Mouse (Mus musculus): Measurements from ENCODE around the gene Cbs.

Cbs gene

GRCm38 (mm10) chr17:31590846-31591245, 46.2 kb downstream of the Cbs start:
- no peak for DNase-seq (ENCODE audit: low spot score in 2 of 2)

GRCm38 (mm10) chr17:31588726-31589125, 48.3 kb downstream of the Cbs start:
- DNase-seq (ENCODE audit: low spot score in 2 of 2): no peak

- DNase-seq (ENCODE audit: low spot score in 2 of 2): no peak
Observed at GRCm38 (mm10) chr17:31588115-31588514, 48.9 kb downstream of the Cbs start.

- no peak for DNase-seq (ENCODE audit: low spot score in 2 of 2)
Observed at GRCm38 (mm10) chr17:31583781-31584180, 53.3 kb downstream of the Cbs start.

- no peak for DNase-seq (ENCODE audit: low spot score in 2 of 2)
Observed at GRCm38 (mm10) chr17:31583185-31583584, 53.9 kb downstream of the Cbs start.

- DNase-seq (ENCODE audit: low spot score in 2 of 2): no peak
Observed at GRCm38 (mm10) chr17:31580344-31580743, 56.7 kb downstream of the Cbs start.

- DNase-seq (ENCODE audit: low spot score in 2 of 2): no peak
Observed at GRCm38 (mm10) chr17:31576394-31577175, 60.5 kb downstream of the Cbs start.

GRCm38 (mm10) chr17:31574662-31575061, 62.4 kb downstream of the Cbs start:
- DNase-seq (ENCODE audit: low spot score in 2 of 2): no peak

- no peak for DNase-seq (ENCODE audit: low spot score in 2 of 2)
Observed at GRCm38 (mm10) chr17:31571689-31572088, 65.3 kb downstream of the Cbs start.

GRCm38 (mm10) chr17:31570321-31570925, 66.6 kb downstream of the Cbs start:
- DNase-seq (ENCODE audit: low spot score in 2 of 2): peak in 1 of 2 experiments; percentile 40

GRCm38 (mm10) chr17:31569756-31570155, 67.3 kb downstream of the Cbs start:
- no peak for DNase-seq (ENCODE audit: low spot score in 2 of 2)

- DNase-seq (ENCODE audit: low spot score in 2 of 2): no peak
Observed at GRCm38 (mm10) chr17:31566276-31566675, 70.8 kb downstream of the Cbs start.

GRCm38 (mm10) chr17:31565141-31566056, 71.6 kb downstream of the Cbs start:
- DNase-seq (ENCODE audit: low spot score in 2 of 2): peak; percentile 64 to 68

GRCm38 (mm10) chr17:31564858-31565140, 72.2 kb downstream of the Cbs start:
- no peak for DNase-seq (ENCODE audit: low spot score in 2 of 2)

GRCm38 (mm10) chr17:31564015-31564857, 72.8 kb downstream of the Cbs start, which contains the start of gene Pknox1:
Gene Pknox1 (plus strand): TSS chr17:31564734.
- DNase-seq (ENCODE audit: low spot score in 2 of 2): peak; percentile 99 to 100

GRCm38 (mm10) chr17:31563632-31564014, 73.4 kb downstream of the Cbs start:
- DNase-seq (ENCODE audit: low spot score in 2 of 2): peak; percentile 13 to 44

GRCm38 (mm10) chr17:31559021-31559789, 77.8 kb downstream of the Cbs start:
- DNase-seq (ENCODE audit: low spot score in 2 of 2): no peak
